Mouse (Mus musculus) layer of hippocampus, adult 2 months (tissue): Measurements from ENCODE around the gene Sgms1. TPM values are rescaled to one million over a fixed set of nuclear protein-coding genes. Genes with fewer than 3 reads are reported as not detected.

ENCODE experiments used
- DNase-seq, 2 experiments: peaks; one replicate each; pipeline ENCODE4 v3.0.0; 2022; ENCODE audit warnings: low spot score in 2 of 2
- H3K27ac ChIP-seq: fragments of 200-600 bp; 2 replicates; pipeline ENCODE4 v1.8.1; 2022
- H3K4me3 ChIP-seq: fragments of 200-600 bp; 2 replicates; pipeline ENCODE4 v1.8.1; 2022; ENCODE audit warnings: mild to moderate bottlenecking
- CTCF ChIP-seq: fragments of 200-600 bp; conservative IDR thresholded peaks from 2 replicates; pipeline ENCODE4 v1.8.1; 2022; ENCODE audit warnings: antibody characterized with exemption, mild to moderate bottlenecking, moderate library complexity
- total RNA-seq, 2 experiments: library from RNA; stranded (reverse); gene quantifications; 2 replicates each; pipeline ENCODE4 v1.2.3; 2021

Gene Sgms1
- total RNA-seq, 2 experiments from 2014 or later = 53.9 to 59.6 TPM

DNA sequence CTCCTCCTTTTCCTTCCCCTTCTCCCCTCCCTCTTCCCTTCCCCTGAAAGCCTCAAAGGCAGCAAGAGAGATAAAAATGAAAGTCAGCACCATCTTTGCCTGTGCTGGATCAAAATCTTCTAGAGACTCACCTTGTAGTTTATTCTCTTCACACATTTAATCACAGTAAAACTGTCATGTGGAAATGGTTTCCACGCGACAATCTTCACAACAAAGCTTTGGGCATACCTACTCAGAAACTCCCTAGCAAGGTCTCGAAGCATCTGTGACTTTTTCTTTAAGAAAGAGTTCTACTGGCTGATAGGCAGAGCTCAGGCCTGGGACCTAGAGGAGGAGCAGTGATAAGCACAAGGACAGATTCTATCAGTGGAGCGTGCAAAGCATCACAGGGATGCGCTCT is 131.4 kb downstream of the Sgms1 start:
- no peak for DNase-seq
- Histone ChIP-seq H3K4me3 (no peak overlapping the region), H3K27ac (peak overlapping the region; percentile 32; the same call in 1 of the 2 replicates)
- TF ChIP-seq CTCF = no peak

DNA sequence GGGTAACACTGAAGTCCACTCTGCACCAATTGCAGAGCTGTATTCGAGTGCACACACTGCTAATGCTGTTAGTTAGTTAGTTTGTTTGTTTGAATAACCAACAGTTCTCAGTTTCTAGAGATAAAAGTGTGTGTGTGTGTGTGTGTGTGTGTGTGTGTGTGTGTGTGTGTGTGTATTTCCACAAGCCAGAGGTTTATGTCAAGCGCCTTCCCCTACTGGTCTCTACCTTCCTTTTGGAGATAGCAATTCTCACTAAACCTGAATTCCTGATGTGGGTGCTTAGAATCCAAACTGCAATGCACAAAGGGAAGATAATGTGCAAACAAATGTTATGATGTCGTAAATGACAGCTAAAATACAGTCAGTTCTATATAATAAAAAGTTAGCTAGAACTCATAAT is 131.9 kb downstream of the Sgms1 start:
- Histone ChIP-seq H3K4me3 (no peak overlapping the region), H3K27ac (no peak overlapping the region)
- no peak for TF ChIP-seq CTCF
- no peak for DNase-seq

DNA sequence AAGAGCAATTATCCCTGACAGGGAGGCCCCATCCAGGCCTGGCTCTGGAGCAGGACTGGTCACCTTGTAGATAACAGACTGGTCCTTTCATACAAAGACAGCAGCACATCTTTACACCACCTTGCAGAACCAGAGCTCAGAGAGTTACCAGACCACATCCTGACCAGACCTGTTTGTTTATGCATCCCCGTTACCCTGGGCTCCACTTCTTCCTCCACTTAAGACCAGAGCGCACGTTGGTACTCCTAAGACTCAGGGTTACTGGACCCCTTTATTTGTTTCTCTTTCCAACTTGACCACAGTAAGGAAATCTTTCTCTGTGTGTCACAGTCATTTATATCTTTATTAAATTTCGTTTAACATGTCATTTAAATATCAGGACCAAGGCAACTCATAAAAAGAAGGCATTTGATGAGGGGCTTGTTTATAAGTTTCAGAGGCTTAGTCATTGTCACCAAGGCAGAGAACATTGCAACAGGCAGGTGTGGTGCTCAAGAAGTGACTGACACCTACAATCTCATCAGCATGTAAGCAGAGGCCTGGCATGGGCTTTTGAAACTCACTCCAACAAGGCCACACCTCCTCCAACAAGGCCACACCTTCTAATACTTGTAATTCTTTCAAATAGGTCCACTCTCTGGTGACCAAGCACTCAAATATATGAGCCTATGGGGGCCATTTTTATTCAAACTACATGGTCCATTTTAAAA is 132.7 kb downstream of the Sgms1 start:
- TF ChIP-seq CTCF = no peak
- no peak for DNase-seq
- Histone ChIP-seq H3K4me3 (no peak overlapping the region), H3K27ac (peak overlapping the region; percentile 77)

DNA sequence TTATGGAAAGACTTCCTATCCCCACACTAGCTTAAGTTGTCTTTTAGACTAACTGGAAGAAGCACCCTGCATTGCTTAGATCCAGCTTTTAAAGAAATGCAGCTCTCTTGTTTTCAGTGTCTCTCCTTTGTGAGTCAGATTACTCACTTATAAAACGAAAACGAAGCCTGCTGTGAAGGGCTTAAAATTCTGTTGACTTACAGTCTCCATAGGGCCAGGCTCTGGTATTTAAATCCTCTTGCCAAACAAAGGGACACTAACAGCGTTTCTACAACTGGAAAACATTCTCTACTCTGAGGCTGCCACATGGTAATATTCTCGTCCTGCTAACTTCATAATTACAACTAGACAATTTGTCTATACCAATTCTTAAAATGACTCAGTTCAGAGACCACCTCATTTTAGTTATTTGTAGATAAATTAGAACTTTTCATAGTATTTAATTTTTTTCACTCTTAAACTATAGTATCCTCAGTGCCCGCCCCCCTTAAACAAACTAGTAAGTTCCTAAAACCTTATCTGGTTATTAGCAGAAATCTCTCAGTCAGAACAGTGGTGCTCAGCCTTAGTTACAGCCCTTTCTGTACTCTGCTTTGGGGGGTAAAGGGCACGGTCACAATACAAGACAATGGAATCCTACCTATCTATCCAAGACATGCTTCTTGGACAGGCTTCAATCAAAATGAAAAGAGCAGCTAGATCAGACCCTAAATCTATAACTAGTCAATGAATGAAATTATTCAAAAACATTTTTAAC is 133.9 kb downstream of the Sgms1 start:
- Histone ChIP-seq H3K4me3 (no peak overlapping the region), H3K27ac (peak overlapping the region; percentile 77)
- TF ChIP-seq CTCF = no peak
- DNase-seq = no peak

DNA sequence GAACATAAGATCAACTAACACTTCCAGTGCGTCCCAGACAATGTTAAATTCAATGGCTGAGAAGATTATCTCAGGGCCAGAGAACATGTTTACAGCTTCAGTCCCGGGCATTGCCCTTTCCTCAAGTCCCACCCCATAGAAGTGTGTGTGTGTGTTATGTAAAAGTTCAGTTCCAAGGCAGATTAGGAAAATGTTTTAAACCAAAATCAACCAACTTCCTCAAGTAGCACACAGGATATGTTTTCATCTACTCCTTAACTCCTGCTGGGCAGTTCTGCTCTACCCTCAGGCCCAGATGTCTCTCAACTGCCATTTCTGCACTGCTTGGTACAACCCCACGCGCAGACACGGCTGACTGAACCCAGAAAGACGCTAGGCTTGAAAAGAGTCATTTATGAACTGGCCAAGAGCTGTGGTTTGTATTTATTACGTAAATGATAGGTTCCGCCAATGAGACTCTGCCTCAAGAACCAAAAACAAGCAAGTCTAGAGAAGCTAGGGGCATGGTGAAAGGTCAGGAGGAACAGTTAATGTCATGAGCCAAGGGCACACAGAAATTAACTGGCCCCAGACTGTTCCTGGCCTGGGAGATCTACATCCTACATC is 134.7 kb downstream of the Sgms1 start:
- H3K4me3 ChIP-seq = no peak overlapping the region
- DNase-seq = no peak
- peak overlapping the region; percentile 77 for H3K27ac ChIP-seq
- TF ChIP-seq CTCF = no peak

DNA sequence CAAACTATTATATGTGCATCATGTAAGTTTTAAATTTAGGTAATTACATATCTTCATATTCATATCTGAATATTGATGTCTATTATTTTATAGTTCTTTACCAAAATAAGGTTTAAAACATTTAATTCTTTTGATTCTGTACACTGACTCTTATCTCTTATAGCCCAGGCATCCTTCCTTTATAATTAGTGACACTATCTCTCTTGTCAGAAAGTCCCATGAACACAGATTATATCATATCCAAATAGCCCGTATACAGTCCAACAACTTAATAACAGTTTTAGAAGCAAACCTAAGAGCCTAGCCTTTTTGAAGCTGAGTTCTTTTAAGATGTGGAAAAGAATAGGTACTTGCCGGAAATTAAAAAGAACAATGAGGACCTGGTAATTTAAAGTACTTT is 135.3 kb downstream of the Sgms1 start:
- no peak for TF ChIP-seq CTCF
- DNase-seq = no peak
- peak overlapping the region; percentile 75 for H3K27ac ChIP-seq
- no peak overlapping the region for H3K4me3 ChIP-seq

DNA sequence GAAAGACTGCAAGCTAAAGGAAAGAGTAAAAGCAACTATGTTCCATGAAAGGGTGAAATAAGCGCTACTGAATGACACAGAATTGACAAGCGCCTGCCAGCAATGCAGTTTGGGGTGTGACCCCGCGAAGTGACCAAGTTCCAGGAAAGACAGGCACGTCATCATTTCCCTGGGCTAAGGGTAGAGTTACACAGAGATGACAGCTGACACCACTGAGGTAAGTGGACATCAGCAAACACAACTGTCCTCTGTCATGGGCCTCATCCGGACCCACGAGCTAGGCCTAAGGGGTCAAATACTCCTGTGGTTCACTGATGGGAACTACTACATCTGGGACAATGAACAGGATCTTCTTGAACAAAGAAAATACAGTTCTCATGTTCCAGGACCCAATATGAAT is 136.5 kb downstream of the Sgms1 start:
- no peak for TF ChIP-seq CTCF
- H3K27ac ChIP-seq = peak overlapping the region; percentile 75; the same call in 1 of the 2 replicates

DNA sequence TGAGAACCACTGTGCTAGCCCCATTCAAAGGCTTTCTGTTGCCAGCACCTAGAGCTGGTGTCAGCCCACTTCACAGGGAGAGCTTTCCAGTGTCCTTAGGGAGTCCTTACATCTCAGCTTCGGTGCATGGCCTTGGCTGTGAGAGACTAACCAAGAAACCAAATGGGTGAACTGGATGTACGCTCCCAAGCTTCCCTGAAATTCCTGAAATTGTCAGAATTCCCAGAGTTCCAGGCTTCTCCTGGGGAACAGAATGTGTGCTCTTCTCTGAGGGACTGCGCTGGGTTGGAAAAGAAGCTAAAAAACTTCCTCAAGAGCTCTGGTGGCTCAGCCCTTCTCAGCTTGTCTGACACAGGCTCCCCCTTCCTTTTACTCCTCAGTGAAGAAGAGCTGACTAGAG is 137.1 kb downstream of the Sgms1 start:
- no peak for DNase-seq
- TF ChIP-seq CTCF = no peak
- Histone ChIP-seq H3K4me3 (no peak overlapping the region), H3K27ac (peak overlapping the region; percentile 75; the same call in 1 of the 2 replicates)

More for the DNA sequence above, 136.5 kb downstream of the Sgms1 start:
- DNase-seq = no peak
- H3K4me3 ChIP-seq = no peak overlapping the region

DNA sequence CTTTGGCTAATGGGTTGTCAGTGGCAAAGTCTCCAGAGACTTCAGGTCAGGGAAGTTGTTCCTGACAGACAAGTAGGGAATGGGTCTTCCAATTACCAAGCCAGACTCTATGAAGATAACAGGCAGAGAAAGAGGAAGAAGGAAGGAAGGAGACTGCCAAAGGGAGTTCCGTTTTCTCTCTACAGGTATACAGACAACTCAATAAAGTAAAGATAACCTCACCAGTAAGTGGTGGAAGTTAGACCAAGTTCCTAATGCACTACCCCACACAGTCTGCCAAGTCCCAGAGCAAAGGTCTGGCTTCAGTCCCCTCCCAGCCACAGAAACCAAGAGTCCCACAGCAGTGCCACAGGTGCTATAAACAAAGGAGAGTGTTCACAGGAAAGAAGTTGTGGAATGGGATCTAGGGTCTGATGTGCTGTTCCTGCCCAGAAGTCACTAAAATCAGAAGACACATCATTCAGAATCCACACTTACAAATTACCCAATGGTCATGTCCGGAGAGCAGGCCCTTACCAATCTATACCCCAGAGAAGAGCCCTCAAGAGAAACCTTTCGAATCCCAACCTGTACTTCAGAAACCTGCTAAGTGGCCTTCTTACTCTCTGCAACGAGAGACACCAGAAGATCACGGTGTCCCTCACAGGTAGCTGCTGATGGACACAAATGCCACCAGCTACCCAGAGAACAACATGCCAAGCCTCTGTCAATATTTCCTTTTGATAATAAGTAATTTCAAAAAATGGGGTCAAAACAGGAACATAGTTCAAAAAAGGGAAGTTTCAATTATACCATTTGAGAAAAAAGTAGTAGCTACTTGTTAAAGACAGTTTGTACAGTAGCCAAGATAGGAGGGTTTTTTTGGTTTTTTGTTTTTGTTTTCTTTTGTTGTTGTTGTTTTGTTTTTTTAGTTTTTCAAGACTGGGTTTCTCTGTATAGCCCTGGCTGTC is 140.1 kb downstream of the Sgms1 start:
- no peak for DNase-seq
- Histone ChIP-seq H3K4me3 (no peak overlapping the region), H3K27ac (no peak overlapping the region)
- no peak for TF ChIP-seq CTCF

DNA sequence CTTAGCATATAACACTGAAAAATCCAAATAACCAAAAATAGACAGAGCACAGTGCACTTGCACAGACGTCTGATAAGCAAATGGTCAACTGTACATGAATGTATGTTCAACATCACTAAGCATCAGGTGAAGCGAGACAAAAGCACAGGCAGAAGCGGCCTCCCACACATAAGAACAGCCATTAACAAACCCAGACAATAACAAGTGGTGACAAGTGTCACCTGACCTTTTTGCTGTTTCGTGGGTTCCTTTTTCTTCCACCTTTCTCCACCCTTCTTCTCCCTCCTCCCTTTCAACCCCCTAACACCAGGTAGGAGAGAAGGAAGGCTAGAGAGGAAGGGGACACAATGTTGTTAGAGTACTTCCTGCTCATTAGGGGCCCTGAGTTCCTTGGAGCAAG is 144.6 kb downstream of the Sgms1 start:
- H3K4me3 ChIP-seq = no peak overlapping the region
- no peak overlapping the region for H3K27ac ChIP-seq
- no peak for DNase-seq
- TF ChIP-seq CTCF = no peak

DNA sequence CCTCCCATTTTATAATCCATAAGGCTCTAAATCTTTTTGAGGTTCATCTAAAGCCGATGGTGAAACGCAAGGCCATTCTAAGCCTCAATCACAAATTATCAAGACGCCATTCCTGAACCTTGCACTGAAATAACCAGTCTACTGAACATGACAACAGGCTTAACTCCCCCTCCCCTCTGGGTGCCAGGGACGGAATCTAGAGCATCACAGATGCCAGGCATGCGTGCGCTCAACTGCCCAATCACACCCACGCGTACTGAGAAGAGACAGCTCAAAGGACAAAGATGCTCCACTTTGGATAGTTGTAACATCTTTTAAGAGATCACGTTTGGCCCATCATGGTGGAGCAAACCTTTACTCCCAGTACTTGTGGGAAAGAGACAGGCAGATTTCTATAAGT is 146.3 kb downstream of the Sgms1 start:
- Histone ChIP-seq H3K4me3 (no peak overlapping the region), H3K27ac (no peak overlapping the region)
- no peak for DNase-seq
- TF ChIP-seq CTCF = no peak

DNA sequence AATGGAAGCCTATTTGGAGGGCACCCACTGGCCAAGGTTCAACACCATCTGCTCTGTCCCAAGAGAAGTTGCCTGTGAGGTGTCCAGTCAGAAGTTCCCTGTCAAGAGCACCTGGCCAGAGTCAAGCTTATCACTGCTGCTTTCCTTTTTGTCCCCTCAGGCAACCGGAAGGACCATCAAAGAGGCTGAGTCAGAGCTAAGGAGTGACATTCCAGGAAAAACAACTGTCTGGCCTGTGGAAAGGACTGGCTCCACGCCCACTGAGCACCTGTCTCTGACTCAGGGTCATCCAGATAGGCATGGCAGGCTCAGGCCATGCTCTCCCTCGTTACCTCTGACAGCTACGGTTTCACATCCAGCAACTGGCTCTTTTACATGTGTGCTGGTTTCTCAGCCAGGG is 147.4 kb downstream of the Sgms1 start:
- DNase-seq = no peak
- no peak overlapping the region for H3K4me3 ChIP-seq
- no peak overlapping the region for H3K27ac ChIP-seq
- TF ChIP-seq CTCF = no peak
